In genomic region chr3:144717121-144717520, GRCm38 (mm10) we compare ENCODE assay signal across 17 mouse cellular contexts. TPM values are rescaled to one million over a fixed set of nuclear protein-coding genes. Genes with fewer than 3 reads are reported as not detected.
DNase-seq lines count a peak whose midpoint lies in the region; ATAC-seq and TF ChIP-seq lines count a peak whose summit lies in the region.
"Had no signal": no experiment of that assay in that cellular context is flagged by ENCODE, and none has a peak within 500 bp of the region (broad histone marks: within the 10 kb centered on the region; RNA-seq: fewer than 3 reads in every experiment).

No protein-coding gene starts in this region.

- peaks cover 67% of the 10 kb centered on the region for H3K4me1 ChIP-seq in heart, embryonic 13.5 days
- H3K4me1 ChIP-seq in heart, embryonic 12.5 days (replicated peaks) = peaks cover 45% of the 10 kb centered on the region
- peaks cover 37% of the 10 kb centered on the region for H3K4me1 ChIP-seq in limb, embryonic 12.5 days (replicated peaks)
- H3K4me1 ChIP-seq in limb, embryonic 10.5 days = peaks cover 37% of the 10 kb centered on the region

- H3K27me3 ChIP-seq in heart, embryonic 13.5 days (replicated peaks) = no peaks in the 10 kb centered on the region
- no peaks in the 10 kb centered on the region for H3K27me3 ChIP-seq in heart, embryonic 12.5 days (replicated peaks)
- no peaks in the 10 kb centered on the region for H3K27me3 ChIP-seq in limb, embryonic 12.5 days
- no peaks in the 10 kb centered on the region for H3K27me3 ChIP-seq in limb, embryonic 10.5 days (ENCODE audit: low read depth, poor library complexity, severe bottlenecking)
- H3K27me3 ChIP-seq: forebrain, embryonic 15.5 days; intestine, embryonic 15.5 days; stomach, embryonic 15.5 days had no signal

- DNase-seq in limb, embryonic 10.5 days (ENCODE audit: low spot score) = no peak
- DNase-seq in adipocyte (ENCODE audit: low spot score) = peak; percentile 81
- peak; percentile 21 for DNase-seq in brain, embryonic 14.5 days (ENCODE audit: low read depth)
- DNase-seq in urinary bladder, adult 18-20 months (ENCODE audit: low spot score in 2 of 2) = no peak
- DNase-seq: cerebellum, adult 9-10 months; left cerebral cortex, postnatal 4 days; lung, embryonic 14.5 days; spleen, adult 18-20 months; thymus, adult 2 months had no signal

- H3K9me3 ChIP-seq in heart, embryonic 13.5 days = no peaks in the 10 kb centered on the region
- no peaks in the 10 kb centered on the region for H3K9me3 ChIP-seq in heart, embryonic 12.5 days (replicated peaks)
- no peaks in the 10 kb centered on the region for H3K9me3 ChIP-seq in limb, embryonic 12.5 days
- no peaks in the 10 kb centered on the region for H3K9me3 ChIP-seq in limb, embryonic 10.5 days (replicated peaks)
- H3K9me3 ChIP-seq: forebrain, embryonic 15.5 days; intestine, embryonic 15.5 days; stomach, embryonic 15.5 days had no signal

- no peak for ATAC-seq in heart, embryonic 13.5 days (ENCODE audit: extremely low read depth, insufficient number of reproducible peaks, low FRiP score, low TSS enrichment)
- no peak for ATAC-seq in heart, embryonic 12.5 days (ENCODE audit: insufficient number of reproducible peaks, low FRiP score)
- ATAC-seq in limb, embryonic 12.5 days (ENCODE audit: insufficient number of reproducible peaks, insufficient read depth, low FRiP score, low TSS enrichment, low read depth) = no peak
- ATAC-seq: forebrain, embryonic 15.5 days; intestine, embryonic 15.5 days; midbrain, embryonic 16.5 days had no signal

- H3K27ac ChIP-seq in heart, embryonic 13.5 days (replicated peaks) = no peak overlapping the region
- H3K27ac ChIP-seq in heart, embryonic 12.5 days (ENCODE audit: poor library complexity, severe bottlenecking) = no peak overlapping the region
- H3K27ac ChIP-seq in limb, embryonic 12.5 days = no peak overlapping the region
- no peak overlapping the region for H3K27ac ChIP-seq in limb, embryonic 10.5 days
- H3K27ac ChIP-seq: forebrain, embryonic 15.5 days; intestine, embryonic 15.5 days; stomach, embryonic 15.5 days had no signal

- no peak overlapping the region for H3K9ac ChIP-seq in heart, embryonic 13.5 days
- H3K9ac ChIP-seq in heart, embryonic 12.5 days = no peak overlapping the region
- H3K9ac ChIP-seq in limb, embryonic 12.5 days (replicated peaks) = no peak overlapping the region
- H3K9ac ChIP-seq: forebrain, embryonic 15.5 days; intestine, embryonic 15.5 days; lung, embryonic 14.5 days; stomach, embryonic 15.5 days had no signal

- H3K36me3 ChIP-seq in heart, embryonic 13.5 days = peaks cover 15% of the 10 kb centered on the region
- H3K36me3 ChIP-seq in heart, embryonic 12.5 days = peaks cover 12% of the 10 kb centered on the region
- H3K36me3 ChIP-seq in limb, embryonic 12.5 days = peaks cover 6% of the 10 kb centered on the region
- H3K36me3 ChIP-seq in limb, embryonic 10.5 days = peaks cover 16% of the 10 kb centered on the region
- H3K36me3 ChIP-seq: intestine, embryonic 15.5 days had no signal

- WGBS in heart, embryonic 13.5 days = 83% methylated on average over 3 of the region's 3 CpGs
- 84% methylated on average over 3 of the region's 3 CpGs for WGBS in heart, embryonic 12.5 days
- WGBS in limb, embryonic 12.5 days = 68% methylated on average over 3 of the region's 3 CpGs
- WGBS in limb, embryonic 10.5 days = 87% methylated on average over 3 of the region's 3 CpGs

- no peak for TF ChIP-seq POLR2A in brain, embryonic 14.5 days (IDR thresholded peaks at IDR 0.05; ENCODE audit: borderline replicate concordance, extremely low read depth, insufficient read depth, insufficient read length, poor library complexity, severe bottlenecking)

- peak overlapping the region; percentile 84; the same call in 1 of the 2 replicates for H3K4me3 ChIP-seq in heart, embryonic 13.5 days
- H3K4me3 ChIP-seq in heart, embryonic 12.5 days = no peak overlapping the region
- no peak overlapping the region for H3K4me3 ChIP-seq in limb, embryonic 12.5 days (replicated peaks)
- no peak overlapping the region for H3K4me3 ChIP-seq in limb, embryonic 10.5 days
- H3K4me3 ChIP-seq: forebrain, embryonic 15.5 days; intestine, embryonic 15.5 days had no signal

- TF ChIP-seq CTCF in brain, embryonic 14.5 days (IDR thresholded peaks at IDR 0.05; ENCODE audit: borderline replicate concordance, extremely low read depth, insufficient read depth, insufficient read length) = no peak

- peak overlapping the region; percentile 79 for H3K4me2 ChIP-seq in heart, embryonic 13.5 days
- H3K4me2 ChIP-seq in heart, embryonic 12.5 days = no peak overlapping the region
- H3K4me2 ChIP-seq in limb, embryonic 12.5 days = peak overlapping the region; percentile 35; the same call in 1 of the 2 replicates

RNA-seq across cellular contexts. Expression of gene Sh3glb1, which starts 3.0 kb away (rescaled TPM):
- 124 and 134 TPM in 2 replicates for polyA plus RNA-seq in heart, embryonic 13.5 days (2015; fragmentation: Nextera tagmentation; extraction: Ambion mirVana)
- 145 and 147 TPM in 2 replicates for polyA plus RNA-seq in heart, embryonic 12.5 days (2016; fragmentation: Nextera tagmentation; extraction: Ambion mirVana)
- polyA plus RNA-seq in limb, embryonic 12.5 days (2016; fragmentation: Nextera tagmentation; extraction: Ambion mirVana) = 101 and 103 TPM in 2 replicates
- polyA plus RNA-seq in limb, embryonic 10.5 days (2016; fragmentation: Nextera tagmentation; extraction: Ambion mirVana) = 66.7 and 73.7 TPM in 2 replicates
- polyA plus RNA-seq in brain, embryonic 14.5 days (2012; rRNA removed) = 22.3 and 49.9 TPM in 2 replicates

RNA-seq across cellular contexts. Expression of gene Clca3a1, which starts 43.7 kb away (rescaled TPM):
- 18.6 TPM in 2 replicates for polyA plus RNA-seq in heart, embryonic 13.5 days (2015; fragmentation: Nextera tagmentation; extraction: Ambion mirVana)
- 22.1 and 24.1 TPM in 2 replicates for polyA plus RNA-seq in heart, embryonic 12.5 days (2016; fragmentation: Nextera tagmentation; extraction: Ambion mirVana)
- 0.15 and 0.20 TPM in 2 replicates for polyA plus RNA-seq in limb, embryonic 12.5 days (2016; fragmentation: Nextera tagmentation; extraction: Ambion mirVana)
- 0.05 and 0.11 TPM in 2 replicates for polyA plus RNA-seq in limb, embryonic 10.5 days (2016; fragmentation: Nextera tagmentation; extraction: Ambion mirVana)
- polyA plus RNA-seq in brain, embryonic 14.5 days (2012; rRNA removed) = 0.34 and 0.54 TPM in 2 replicates
- polyA plus RNA-seq: hindbrain, embryonic 11.5 days had no signal

Comparison
In these comparisons a context has a peak if more than half of its experiments do, and no peak if none do; other contexts are left out.
1. DNase-seq: peak in adipocyte (single experiment) and brain, embryonic 14.5 days (single experiment); none in limb, embryonic 10.5 days (single experiment) and urinary bladder, adult 18-20 months (0 of 2).
2. RNA of gene Clca3a1, which starts 43.7 kb away (polyA plus RNA-seq): 22.1 to 24.1 TPM in heart, embryonic 12.5 days and 18.6 TPM in heart, embryonic 13.5 days; 0.34 to 0.54 TPM in brain, embryonic 14.5 days, 0.15 to 0.20 TPM in limb, embryonic 12.5 days and 0.05 to 0.11 TPM in limb, embryonic 10.5 days; every median in the first group is over 10 times any median in the second.